Mouse (Mus musculus) splenic B cell, adult 2 months (primary cell): Measurements from ENCODE around the gene Prnp.

Experiments used
- DNase-seq: peaks from one replicate; pipeline ENCODE4 v3.0.0-alpha.2; 2011; ENCODE audit warnings: low read depth, low spot score
- H3K27me3 ChIP-seq: 2 replicates; pipeline ENCODE4 v1.6.1; 2012; ENCODE audit warnings: mild to moderate bottlenecking, low read length, moderate library complexity, mixed read lengths; ENCODE audit not compliant: control insufficient read depth, poor library complexity, insufficient read depth, severe bottlenecking
- H3K36me3 ChIP-seq: 2 replicates; pipeline ENCODE4 v1.6.1; 2012; ENCODE audit warnings: mild to moderate bottlenecking, low read length, moderate library complexity, mixed read lengths; ENCODE audit not compliant: control insufficient read depth, poor library complexity, insufficient read depth, severe bottlenecking

Gene Prnp

GRCm38 (mm10) chr2:131982546-131983196, 72.9 kb downstream of the Prnp start:
- Histone ChIP-seq H3K27me3 (no peaks in the 10 kb centered on the region), H3K36me3 (no peaks in the 10 kb centered on the region)
- peak; percentile 91 for DNase-seq

GRCm38 (mm10) chr2:131987950-131988349, 78.2 kb downstream of the Prnp start:
- peak; percentile 28 for DNase-seq
- no peaks in the 10 kb centered on the region for H3K27me3 ChIP-seq
- H3K36me3 ChIP-seq = no peaks in the 10 kb centered on the region
